14 mouse cellular contexts compared by ENCODE assay signal in the genomic region with DNA sequence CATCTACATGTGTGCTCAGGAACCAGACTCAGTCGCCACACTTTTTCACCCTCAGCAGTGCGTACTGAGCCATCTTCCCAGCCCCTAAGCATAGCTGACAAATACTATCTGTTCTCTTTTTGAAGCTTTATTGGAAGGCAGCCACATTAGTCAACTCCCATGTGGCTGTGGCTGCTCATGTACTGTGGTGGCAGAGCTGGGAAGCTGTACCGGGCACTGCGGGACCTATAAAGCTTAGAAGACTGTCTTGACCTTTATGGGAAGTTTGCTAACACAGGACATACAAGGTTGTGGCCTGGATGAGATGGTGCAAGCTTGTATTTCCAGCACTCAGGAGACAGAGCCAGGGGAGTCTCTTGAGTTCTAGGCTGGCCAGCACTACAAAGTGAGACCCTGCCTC. TPM values are rescaled to one million over a fixed set of nuclear protein-coding genes. Genes with fewer than 3 reads are reported as not detected.
A peak's percentile ranks its signal among the peaks of the same experiment; 100 is the strongest.
DNase-seq lines count a peak whose midpoint lies in the region; ATAC-seq and TF ChIP-seq lines count a peak whose summit lies in the region.
"Had no signal": no experiment of that assay in that cellular context is flagged by ENCODE, and none has a peak within 500 bp of the region (broad histone marks: within the 10 kb centered on the region; RNA-seq: fewer than 3 reads in every experiment).

No protein-coding gene starts in this region.

- ATAC-seq in forebrain, embryonic 14.5 days = no peak
- no peak for ATAC-seq in midbrain, embryonic 15.5 days (replicated peaks)
- ATAC-seq: activated CD4-positive, CD25-positive, alpha-beta regulatory T cell, adult 4 months had no signal

- no peaks in the 10 kb centered on the region for H3K27me3 ChIP-seq in forebrain, embryonic 14.5 days (replicated peaks; ENCODE audit: control insufficient read depth, insufficient read depth, low read length)
- H3K27me3 ChIP-seq in midbrain, embryonic 15.5 days (replicated peaks) = no peaks in the 10 kb centered on the region
- H3K27me3 ChIP-seq: heart, embryonic 13.5 days; limb, embryonic 12.5 days; neural tube, embryonic 13.5 days had no signal

- no peak overlapping the region for H3K4me2 ChIP-seq in forebrain, embryonic 14.5 days (ENCODE audit: low read length)
- no peak overlapping the region for H3K4me2 ChIP-seq in midbrain, embryonic 15.5 days
- H3K4me2 ChIP-seq: heart, embryonic 13.5 days; limb, embryonic 12.5 days; neural tube, embryonic 13.5 days had no signal

- no peak for TF ChIP-seq CTCF in embryonic fibroblast, embryonic 13.5 days (IDR thresholded peaks at IDR 0.05; ENCODE audit: borderline replicate concordance, insufficient read depth, low read length)

- H3K4me1 ChIP-seq in embryonic fibroblast, embryonic 13.5 days (ENCODE audit: control insufficient read depth, insufficient read depth, low read length) = peaks cover 7% of the 10 kb centered on the region
- no peaks in the 10 kb centered on the region for H3K4me1 ChIP-seq in forebrain, embryonic 14.5 days (ENCODE audit: control insufficient read depth, insufficient read depth, low read length)
- H3K4me1 ChIP-seq in midbrain, embryonic 15.5 days = no peaks in the 10 kb centered on the region
- H3K4me1 ChIP-seq: limb, embryonic 12.5 days had no signal

- no peak overlapping the region for H3K9ac ChIP-seq in forebrain, embryonic 14.5 days (ENCODE audit: low read length)
- H3K9ac ChIP-seq in midbrain, embryonic 15.5 days = no peak overlapping the region
- H3K9ac ChIP-seq: heart, embryonic 13.5 days; limb, embryonic 12.5 days; neural tube, embryonic 13.5 days had no signal

- no peaks in the 10 kb centered on the region for H3K9me3 ChIP-seq in forebrain, embryonic 14.5 days (replicated peaks; ENCODE audit: control insufficient read depth, low read length)
- no peaks in the 10 kb centered on the region for H3K9me3 ChIP-seq in midbrain, embryonic 15.5 days
- H3K9me3 ChIP-seq: heart, embryonic 13.5 days; limb, embryonic 12.5 days; neural tube, embryonic 13.5 days had no signal

- no peak overlapping the region for H3K4me3 ChIP-seq in embryonic fibroblast, embryonic 13.5 days (ENCODE audit: insufficient read depth, low read length)
- H3K4me3 ChIP-seq in forebrain, embryonic 14.5 days (ENCODE audit: low read depth, low read length) = no peak overlapping the region
- H3K4me3 ChIP-seq in midbrain, embryonic 15.5 days = no peak overlapping the region
- H3K4me3 ChIP-seq: erythroblast, embryonic 14.5 days; heart, embryonic 13.5 days; limb, embryonic 12.5 days; neural tube, embryonic 13.5 days had no signal

- 94% methylated on average over 4 of the region's 4 CpGs for WGBS in forebrain, embryonic 14.5 days
- WGBS in midbrain, embryonic 15.5 days = 92% methylated on average over 4 of the region's 4 CpGs

- no peak for TF ChIP-seq POLR2A in embryonic fibroblast, embryonic 13.5 days (IDR thresholded peaks at IDR 0.05; ENCODE audit: low read depth, low read length)

- DNase-seq in kidney, postnatal 10 days = peak; percentile 19
- no peak for DNase-seq in kidney, adult 8-10 months
- DNase-seq in 3T3-L1 (ENCODE audit: low read depth, low spot score) = peak; percentile 34
- peak; percentile 22 for DNase-seq in NIH3T3 (ENCODE audit: low read depth)
- DNase-seq in forebrain, embryonic 14.5 days (ENCODE audit: low spot score) = no peak
- DNase-seq: gastrocnemius, postnatal 25 days had no signal

- peaks cover 22% of the 10 kb centered on the region for H3K36me3 ChIP-seq in forebrain, embryonic 14.5 days (ENCODE audit: control insufficient read depth, insufficient read depth, low read length)
- H3K36me3 ChIP-seq in midbrain, embryonic 15.5 days (replicated peaks) = peaks cover 15% of the 10 kb centered on the region; the same call in 1 of the 2 replicates

- H3K27ac ChIP-seq in embryonic fibroblast, embryonic 13.5 days (ENCODE audit: insufficient read depth, low read length) = peak overlapping the region; percentile 27
- H3K27ac ChIP-seq in forebrain, embryonic 14.5 days (ENCODE audit: low read depth, low read length) = no peak overlapping the region
- H3K27ac ChIP-seq in midbrain, embryonic 15.5 days = no peak overlapping the region
- H3K27ac ChIP-seq: heart, embryonic 13.5 days; kidney, postnatal 0 days; limb, embryonic 12.5 days; neural tube, embryonic 13.5 days had no signal

RNA-seq across cellular contexts. Expression of gene Vps53, which starts 12.8 kb away (rescaled TPM):
- polyA plus RNA-seq in embryonic fibroblast, embryonic 13.5 days (2011; ENCODE audit: insufficient read length, low read depth, missing spikeins) = 40.1 and 40.9 TPM in 2 replicates
- polyA plus RNA-seq in forebrain, embryonic 14.5 days (2014; fragmentation: Nextera tagmentation; extraction: Ambion mirVana) = 63.8 and 67.9 TPM in 2 replicates
- polyA plus RNA-seq in midbrain, embryonic 15.5 days (2015; fragmentation: Nextera tagmentation; extraction: Ambion mirVana) = 67.8 and 72.0 TPM in 2 replicates

RNA-seq across cellular contexts. Expression of gene Fam57a, which starts 12.8 kb away (rescaled TPM):
- 17.5 and 20.8 TPM in 2 replicates for polyA plus RNA-seq in embryonic fibroblast, embryonic 13.5 days (2011; ENCODE audit: insufficient read length, low read depth, missing spikeins)
- 26.1 and 27.5 TPM in 2 replicates for polyA plus RNA-seq in forebrain, embryonic 14.5 days (2014; fragmentation: Nextera tagmentation; extraction: Ambion mirVana)
- 23.9 and 27.1 TPM in 2 replicates for polyA plus RNA-seq in midbrain, embryonic 15.5 days (2015; fragmentation: Nextera tagmentation; extraction: Ambion mirVana)
- polyA plus RNA-seq: erythroblast, embryonic 14.5 days had no signal

RNA-seq across cellular contexts. Expression of gene Dbil5, which starts 50.8 kb away (rescaled TPM):
- polyA plus RNA-seq in embryonic fibroblast, embryonic 13.5 days (2011; ENCODE audit: insufficient read length, low read depth, missing spikeins) = not detected in 2 replicates
- polyA plus RNA-seq in forebrain, embryonic 14.5 days (2014; fragmentation: Nextera tagmentation; extraction: Ambion mirVana) = not detected in 2 replicates
- 0.54 and 0.74 TPM in 2 replicates for polyA plus RNA-seq in midbrain, embryonic 15.5 days (2015; fragmentation: Nextera tagmentation; extraction: Ambion mirVana)
- polyA plus RNA-seq: activated CD4-positive, CD25-positive, alpha-beta regulatory T cell, adult 4 months; erythroblast, embryonic 14.5 days had no signal

RNA-seq across cellular contexts. Expression of gene Gemin4, which starts 50.8 kb away (rescaled TPM):
- polyA plus RNA-seq in embryonic fibroblast, embryonic 13.5 days (2011; ENCODE audit: insufficient read length, low read depth, missing spikeins) = 11.3 and 14.7 TPM in 2 replicates
- 25.0 and 25.7 TPM in 2 replicates for polyA plus RNA-seq in forebrain, embryonic 14.5 days (2014; fragmentation: Nextera tagmentation; extraction: Ambion mirVana)
- polyA plus RNA-seq in midbrain, embryonic 15.5 days (2015; fragmentation: Nextera tagmentation; extraction: Ambion mirVana) = 13.2 and 15.6 TPM in 2 replicates

Comparison
In these comparisons a context has a peak if more than half of its experiments do, and no peak if none do; other contexts are left out.
1. DNase-seq: peak in kidney, postnatal 10 days (single experiment), 3T3-L1 (single experiment) and NIH3T3 (single experiment); none in kidney, adult 8-10 months (0 of 2) and forebrain, embryonic 14.5 days (single experiment).